Mouse (Mus musculus): ENCODE results near the gene Msl3.

Msl3 gene

GRCm38 (mm10) chrX:168673525-168674406, at the start of gene Msl3:
Gene Msl3 (minus strand): TSS chrX:168673898.
- peak; percentile 31 for DNase-seq (ENCODE audit: low read depth, low spot score)

- DNase-seq (ENCODE audit: low read depth, low spot score), result no peak
Observed at GRCm38 (mm10) chrX:168717969-168718368, 44.3 kb upstream of the Msl3 start.

- DNase-seq (ENCODE audit: low read depth, low spot score), result peak; percentile 6
Observed at GRCm38 (mm10) chrX:168674407-168674962, 787 bp upstream of the Msl3 start.

DNA sequence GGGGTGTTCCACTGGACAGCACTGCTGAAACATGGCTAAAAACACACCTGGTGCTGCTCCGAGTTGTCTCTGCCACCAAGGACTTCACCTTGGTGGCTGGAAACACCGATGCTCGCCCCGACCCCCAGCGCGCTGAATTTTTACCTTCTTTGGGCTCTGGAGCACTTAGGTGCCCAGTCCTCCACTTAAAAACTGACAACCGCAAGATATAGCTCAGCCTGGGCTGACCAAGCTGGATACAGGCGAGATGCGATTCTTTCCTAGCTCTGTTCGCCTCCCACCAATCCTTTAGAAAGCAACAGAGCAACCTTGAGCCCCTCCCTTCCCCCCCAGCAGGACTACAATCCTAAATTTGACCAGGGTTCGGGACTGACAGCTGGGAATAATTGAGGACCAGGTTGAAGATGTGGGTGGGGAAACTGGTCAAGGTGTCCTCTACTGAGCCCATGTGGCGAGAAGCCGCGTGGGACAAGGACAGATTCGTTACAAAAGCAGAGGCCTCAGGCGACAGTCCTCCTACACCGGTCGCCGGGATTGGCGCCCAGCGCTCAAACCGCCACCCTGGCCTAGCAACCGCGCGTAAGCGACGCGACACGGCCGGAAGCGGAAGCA, 679 bp downstream of the Msl3 start:
- DNase-seq (ENCODE audit: low read depth, low spot score), result peak; percentile 78

GRCm38 (mm10) chrX:168672425-168672824, 1.3 kb downstream of the Msl3 start:
- peak; percentile 82 for DNase-seq (ENCODE audit: low read depth, low spot score)

DNA sequence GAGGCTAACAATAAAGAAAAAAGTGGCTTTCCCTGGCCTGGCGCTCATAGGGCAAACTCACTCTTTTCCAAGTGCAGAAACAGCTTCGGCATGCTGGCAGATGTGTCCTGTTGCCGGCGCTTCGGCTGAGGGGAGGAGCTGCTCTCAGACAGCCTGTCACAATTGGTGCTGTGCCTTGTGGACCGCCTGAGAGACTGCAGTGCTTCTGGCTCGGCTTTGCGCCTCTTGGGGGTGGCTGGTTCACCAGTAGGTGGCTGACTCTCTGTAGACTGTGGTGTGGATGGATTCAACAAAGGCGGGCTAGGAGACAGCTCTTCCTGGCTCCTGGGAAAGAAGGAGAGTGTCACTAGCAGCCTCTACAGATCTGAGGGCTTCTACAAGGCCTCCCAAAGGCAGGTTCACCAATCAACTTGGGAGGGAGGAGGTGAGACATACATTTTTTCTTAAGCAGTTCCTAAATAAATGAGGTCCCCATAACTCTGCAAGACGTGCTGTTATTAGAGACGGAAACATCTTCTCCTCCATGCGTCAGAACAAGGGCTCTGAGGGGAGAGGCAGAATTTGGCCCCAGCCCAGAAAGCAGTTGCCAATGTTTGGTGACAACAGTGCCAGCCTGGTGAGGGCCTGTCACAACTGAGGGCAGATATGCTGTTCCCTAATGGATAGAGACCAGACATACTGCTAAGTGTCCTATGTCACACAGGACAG, 9.6 kb downstream of the Msl3 start:
- no peak for DNase-seq (ENCODE audit: low read depth, low spot score)

DNA sequence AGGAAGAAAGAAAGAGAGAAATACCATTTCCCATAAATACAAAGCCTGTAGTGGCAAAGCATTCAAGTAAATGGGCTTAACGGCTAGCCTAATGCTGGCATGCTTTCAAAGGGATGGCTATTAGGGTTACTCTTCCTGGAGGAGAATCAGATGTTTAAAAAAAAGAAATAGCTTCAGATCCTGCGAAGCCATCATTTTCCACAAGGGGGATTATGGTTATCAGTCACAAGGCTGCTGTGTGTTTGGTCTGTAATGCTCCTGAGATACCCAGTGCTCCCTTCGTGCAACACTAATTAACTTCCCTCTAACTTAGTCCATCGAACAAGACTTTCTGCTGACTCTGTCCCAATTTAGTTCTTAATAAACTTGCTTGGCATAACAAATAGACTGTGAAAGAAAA, 13.5 kb downstream of the Msl3 start:
- no peak for DNase-seq (ENCODE audit: low read depth, low spot score)

DNA sequence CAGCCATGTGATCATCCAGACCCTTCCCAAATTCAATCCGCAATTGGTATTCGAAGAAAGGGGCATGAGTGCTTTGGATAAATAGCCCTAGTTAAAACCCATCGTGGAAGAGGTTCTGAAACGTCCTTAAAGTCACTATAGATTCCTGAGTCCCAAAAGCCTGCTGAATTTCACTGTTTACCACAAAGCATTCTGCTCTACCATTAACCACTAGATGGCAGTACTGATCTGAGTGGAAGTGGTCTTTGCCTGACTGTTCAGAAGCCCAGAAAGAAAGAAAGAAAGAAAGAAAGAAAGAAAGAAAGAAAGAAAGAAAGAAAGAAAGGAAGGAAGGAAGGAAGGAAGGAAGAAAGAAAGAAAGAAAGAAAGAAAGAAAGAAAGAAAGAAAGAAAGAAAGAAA, 13.9 kb downstream of the Msl3 start:
- DNase-seq (ENCODE audit: low read depth, low spot score), result peak; percentile 41

DNA sequence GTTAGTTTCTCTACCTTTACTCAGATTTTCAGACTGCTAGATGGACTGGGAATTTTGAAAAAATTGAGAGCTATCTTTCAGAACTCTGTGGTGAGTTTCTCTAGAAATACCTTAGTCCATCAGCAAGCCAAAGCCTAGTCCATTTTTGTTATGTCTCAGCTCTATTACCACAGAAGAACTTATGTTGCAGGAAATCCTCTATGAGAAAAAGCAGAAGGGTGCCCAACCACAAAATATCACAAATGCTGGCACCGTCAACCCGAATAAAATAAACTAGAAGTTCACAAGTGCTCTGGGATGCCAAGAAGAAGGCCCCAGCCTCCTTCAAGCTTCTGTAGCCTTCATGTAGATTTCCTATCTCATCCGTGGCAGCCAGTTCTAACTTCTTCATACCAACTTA, 14.4 kb downstream of the Msl3 start:
- no peak for DNase-seq (ENCODE audit: low read depth, low spot score)

DNA sequence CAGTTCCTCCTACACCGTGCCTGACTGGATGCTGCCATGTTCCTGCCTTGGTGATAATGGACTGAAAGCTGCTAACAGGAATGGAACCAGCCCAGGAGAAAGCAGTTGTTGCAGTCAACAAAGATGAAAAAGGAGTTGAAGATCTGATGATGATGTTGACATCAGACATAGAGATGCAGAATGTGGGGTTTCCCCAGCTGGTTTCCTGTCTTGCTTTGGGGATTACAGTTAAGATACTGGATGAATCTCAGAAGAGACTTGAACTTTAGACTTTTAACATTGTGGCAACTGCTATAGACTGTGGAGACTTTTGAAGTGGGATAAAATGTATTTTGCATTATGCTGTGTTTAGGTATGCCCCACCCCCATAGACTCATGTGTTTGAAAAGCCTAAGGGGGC, 15.9 kb downstream of the Msl3 start:
- DNase-seq (ENCODE audit: low read depth, low spot score), result no peak

GRCm38 (mm10) chrX:168649336-168649735, 24.4 kb downstream of the Msl3 start:
- DNase-seq (ENCODE audit: low read depth, low spot score), result no peak

GRCm38 (mm10) chrX:168647746-168648145, 26.0 kb downstream of the Msl3 start:
- no peak for DNase-seq (ENCODE audit: low read depth, low spot score)

GRCm38 (mm10) chrX:168643451-168643850, 30.2 kb downstream of the Msl3 start:
- no peak for DNase-seq (ENCODE audit: low read depth, low spot score)

DNA sequence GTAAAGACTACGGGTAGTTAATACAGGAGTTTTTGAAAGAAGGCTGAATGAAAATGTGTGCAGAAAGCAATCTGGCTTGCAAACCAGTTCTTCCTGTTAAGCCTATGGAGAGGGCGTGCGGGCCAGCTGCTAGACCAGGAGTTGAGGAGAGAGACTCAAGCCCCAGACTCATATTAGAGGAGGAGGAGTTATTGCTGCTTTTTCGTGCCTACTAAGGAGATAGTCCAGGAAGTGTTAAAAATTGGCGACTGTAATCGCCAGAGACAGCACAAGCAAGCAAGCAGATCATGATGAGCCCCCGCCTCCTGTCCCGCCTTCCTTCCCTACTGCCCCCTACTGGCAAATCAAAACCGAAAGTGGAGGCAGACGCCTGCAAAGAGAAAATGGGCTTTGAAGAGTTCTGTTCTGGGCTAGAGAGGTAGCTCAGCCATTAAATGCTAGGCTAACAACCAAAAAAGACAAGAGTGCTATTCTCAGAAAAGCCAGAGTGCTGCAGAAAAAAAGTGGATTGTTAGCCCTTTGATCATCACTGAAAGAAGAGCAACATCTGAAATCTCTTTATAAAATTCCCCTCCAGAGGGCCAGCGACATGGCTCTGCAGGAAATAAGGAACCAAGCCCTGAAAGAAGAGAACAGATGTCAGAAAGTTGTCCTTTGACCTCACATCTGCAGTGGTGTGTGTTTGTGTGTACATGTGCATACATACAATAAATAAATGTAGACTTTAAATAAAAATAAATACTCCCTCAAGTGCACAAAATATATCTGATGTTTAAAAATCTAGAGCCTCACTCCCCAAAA, 33.9 kb downstream of the Msl3 start:
- peak; percentile 32 for DNase-seq (ENCODE audit: low read depth, low spot score)

Measured in forelimb bud, embryonic 11.5 days (tissue).